Mouse (Mus musculus) retina, embryonic 14.5 days (tissue): ENCODE data around the gene Prl7a1.

ENCODE experiments used
- DNase-seq: peaks from one replicate; pipeline ENCODE4 v3.0.0-alpha.2; 2015; ENCODE audit warnings: low spot score

Gene Prl7a1

DNA sequence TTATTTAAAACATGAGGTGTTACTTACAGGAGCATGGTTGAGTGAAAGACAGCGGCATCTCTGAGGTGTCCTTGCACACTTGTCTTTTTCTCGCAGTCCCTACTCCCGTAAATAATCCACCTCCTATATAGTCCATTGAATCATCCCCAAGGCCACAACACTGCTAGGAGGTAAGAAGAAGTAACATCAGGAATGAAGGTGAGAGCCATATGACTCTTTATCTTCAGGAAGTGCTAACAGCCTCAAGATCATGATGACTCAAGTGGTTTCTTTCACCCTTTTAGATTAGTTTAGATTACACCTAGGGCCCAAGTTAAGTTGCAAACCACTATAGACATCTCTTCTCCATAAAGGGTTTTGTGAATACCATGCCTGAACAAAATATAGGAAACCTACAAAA is at the start of gene Prl7a1:
Gene Prl7a1 (minus strand): TSS at position 101 of the 400 bp plus-strand sequence.
- no peak for DNase-seq

DNA sequence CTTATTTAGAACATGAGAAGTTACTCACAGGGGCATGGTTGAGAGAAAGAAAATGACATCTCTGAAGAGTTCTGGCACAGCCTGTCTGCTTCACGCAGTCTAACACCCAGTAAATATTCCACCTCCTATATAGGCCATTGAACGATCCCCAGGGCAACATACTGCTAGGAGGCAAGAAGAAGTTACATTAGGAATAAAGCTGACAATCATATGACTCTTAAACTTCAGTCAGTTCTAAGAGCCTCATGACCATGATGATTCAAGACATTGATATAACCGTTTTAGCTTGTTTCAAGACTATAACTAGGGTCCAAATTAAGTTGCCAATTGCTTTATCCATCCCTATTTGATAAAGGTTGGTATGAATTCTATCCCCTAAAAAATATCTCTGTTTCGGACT is 25.6 kb upstream of the Prl7a1 start, which contains the start of gene Prl7a2:
Gene Prl7a2 (minus strand): TSS at position 101 of the 400 bp plus-strand sequence.
- DNase-seq = no peak

DNA sequence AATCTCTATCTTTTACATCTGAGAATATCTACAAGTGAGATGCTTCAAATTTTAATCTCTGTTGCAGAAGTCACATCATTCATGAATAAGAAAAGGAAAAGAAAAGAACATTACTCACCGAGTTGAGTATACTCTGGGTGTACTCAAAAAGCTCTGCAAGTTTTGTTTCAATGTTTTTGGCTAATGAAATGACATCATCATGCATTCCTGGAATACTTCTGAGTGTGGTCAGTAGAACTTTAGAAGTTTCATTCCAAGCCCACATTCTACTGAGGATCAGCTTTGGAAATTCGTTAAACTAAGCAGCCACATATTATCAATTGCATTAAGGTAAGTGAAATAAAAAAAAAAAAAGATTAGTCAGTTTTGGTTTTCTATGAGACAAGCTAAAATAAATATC is 18.5 kb upstream of the Prl7a1 start:
- DNase-seq = no peak

DNA sequence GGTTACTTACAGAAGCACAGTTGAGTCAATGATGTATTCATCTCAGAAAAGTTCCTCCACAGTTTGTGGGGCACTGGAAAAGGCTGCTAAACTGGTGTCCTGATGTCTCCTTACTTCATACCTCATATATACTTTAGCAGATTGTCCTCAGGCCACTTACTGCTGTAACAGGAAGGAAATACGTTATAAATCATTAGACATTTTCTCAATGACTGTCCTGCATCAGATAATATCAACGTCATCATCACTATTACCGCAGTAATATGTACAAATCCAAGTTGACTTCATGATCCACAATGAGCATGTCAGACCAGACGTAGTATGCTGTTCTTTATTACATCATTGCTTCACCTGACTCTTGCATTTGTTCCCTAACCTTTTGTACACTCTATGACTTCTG is 31.8 kb downstream of the Prl7a1 start, which contains the start of gene Prl7b1:
Gene Prl7b1 (minus strand): TSS at position 101 of the 400 bp plus-strand sequence.
- no peak for DNase-seq
